Mouse (Mus musculus) kidney, postnatal 36 days (tissue): ENCODE data around the gene Fosl2.

ENCODE experiments used
- DNase-seq, 2 experiments: peaks; one replicate each; pipeline ENCODE4 v3.0.0; 2021 to 2022; ENCODE audit warnings: mixed read lengths in 2 of 2

The Fosl2 gene

DNA sequence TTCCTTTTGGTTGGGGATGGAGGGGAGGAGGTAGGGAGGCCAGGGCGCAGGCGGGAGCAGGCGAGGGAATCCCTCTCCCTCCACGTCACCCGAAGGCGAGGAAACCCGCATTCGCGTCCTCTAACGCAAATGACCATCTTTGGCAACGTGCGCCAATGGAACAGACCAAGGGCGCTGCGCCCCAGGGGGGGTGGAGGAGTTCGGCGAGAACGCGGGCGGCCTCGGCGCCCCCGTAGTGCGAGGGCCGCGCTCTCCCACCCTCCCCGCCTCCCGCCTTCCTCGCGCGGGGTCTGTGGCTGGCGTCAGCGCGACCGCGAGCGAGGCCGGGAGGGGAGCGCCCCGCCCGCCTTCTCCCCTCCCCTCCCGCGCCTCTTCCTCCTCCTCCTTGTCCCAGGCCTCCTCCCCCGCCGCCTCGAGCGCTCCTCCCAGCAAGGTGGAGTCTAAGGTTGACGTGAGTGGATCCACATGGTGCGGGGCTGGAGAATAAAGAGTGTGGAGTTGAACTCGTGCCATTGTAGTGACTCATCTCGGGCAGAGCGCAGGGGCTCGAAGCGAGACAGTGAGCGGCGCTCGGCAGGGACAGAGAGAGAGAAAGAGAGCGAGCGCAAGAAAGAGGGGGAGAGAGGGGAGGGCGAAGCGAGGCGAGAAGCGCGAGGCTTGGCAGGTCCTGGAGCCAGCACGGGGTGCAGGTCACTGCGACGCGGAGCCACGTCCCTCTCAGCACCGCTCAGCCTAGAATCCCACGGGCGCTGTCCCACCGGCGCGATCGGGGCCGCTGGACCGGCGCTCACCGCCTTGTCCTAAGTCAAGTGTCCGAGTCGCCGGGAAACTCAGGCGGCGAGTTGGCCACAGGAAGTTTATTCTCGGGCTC is at the start of gene Fosl2:
Gene Fosl2 (plus strand): TSS at position 466 of the 871 bp plus-strand sequence.
- peak; percentile 95 to 97 for DNase-seq

GRCm38 (mm10) chr5:32085971-32086370 is 49.6 kb upstream of the Fosl2 start:
- no peak for DNase-seq

GRCm38 (mm10) chr5:32086526-32087090 is 49.0 kb upstream of the Fosl2 start:
- peak; percentile 65 to 70 for DNase-seq

- DNase-seq = no peak
These were observed 46.1 kb upstream of the Fosl2 start for GRCm38 (mm10) chr5:32089481-32089880.

GRCm38 (mm10) chr5:32092281-32092680 is 43.3 kb upstream of the Fosl2 start:
- peak; percentile 11 to 44 for DNase-seq

GRCm38 (mm10) chr5:32098691-32099090 is 36.9 kb upstream of the Fosl2 start:
- DNase-seq = no peak

- DNase-seq = peak; percentile 27 to 53
These were observed 33.1 kb upstream of the Fosl2 start for GRCm38 (mm10) chr5:32102484-32102883.

- DNase-seq = no peak
These were observed 32.6 kb upstream of the Fosl2 start for GRCm38 (mm10) chr5:32102971-32103431.

GRCm38 (mm10) chr5:32103545-32103944 is 32.1 kb upstream of the Fosl2 start:
- no peak for DNase-seq

DNA sequence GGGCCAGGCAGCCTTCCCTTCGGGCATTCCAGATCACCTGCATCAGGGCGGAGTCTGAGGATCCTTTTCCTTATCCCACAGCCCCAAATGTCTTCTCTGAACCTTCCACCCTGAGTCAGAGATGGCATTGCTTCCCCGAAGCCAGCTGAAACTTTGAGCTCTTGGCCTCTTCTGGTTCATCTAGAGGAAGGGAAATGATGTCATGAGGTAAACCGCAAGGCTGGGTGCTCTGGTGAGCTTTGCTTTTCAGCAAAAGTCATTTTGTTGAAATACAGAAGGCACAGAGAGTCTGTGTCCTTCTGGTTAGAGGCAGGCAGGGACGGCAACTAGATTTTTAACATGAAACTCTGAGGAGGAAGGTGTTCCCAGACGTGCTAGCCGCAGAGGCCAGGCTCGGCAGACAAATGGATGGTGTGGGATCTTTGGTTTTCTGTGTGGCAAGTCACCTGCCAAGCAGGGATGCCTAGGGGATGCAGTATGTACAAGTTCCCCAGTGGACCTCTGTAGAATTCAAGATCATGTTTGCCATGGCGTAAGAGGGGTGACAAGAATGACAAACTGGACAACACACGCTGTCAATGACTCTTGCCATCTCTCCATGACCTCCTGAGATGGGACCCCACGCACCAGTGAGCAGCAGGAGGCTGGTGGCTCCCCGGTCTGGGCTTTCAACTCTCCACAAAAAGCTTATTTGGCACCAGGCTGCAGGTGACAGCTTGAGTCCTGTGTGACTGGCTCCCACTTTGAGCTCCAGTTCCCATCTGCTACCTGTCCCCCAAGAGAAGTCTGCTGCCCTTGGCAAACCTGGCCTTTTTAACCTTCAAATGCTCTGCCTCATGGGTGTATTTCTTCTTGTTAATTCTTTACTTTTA is 31.2 kb upstream of the Fosl2 start:
- DNase-seq = no peak

DNA sequence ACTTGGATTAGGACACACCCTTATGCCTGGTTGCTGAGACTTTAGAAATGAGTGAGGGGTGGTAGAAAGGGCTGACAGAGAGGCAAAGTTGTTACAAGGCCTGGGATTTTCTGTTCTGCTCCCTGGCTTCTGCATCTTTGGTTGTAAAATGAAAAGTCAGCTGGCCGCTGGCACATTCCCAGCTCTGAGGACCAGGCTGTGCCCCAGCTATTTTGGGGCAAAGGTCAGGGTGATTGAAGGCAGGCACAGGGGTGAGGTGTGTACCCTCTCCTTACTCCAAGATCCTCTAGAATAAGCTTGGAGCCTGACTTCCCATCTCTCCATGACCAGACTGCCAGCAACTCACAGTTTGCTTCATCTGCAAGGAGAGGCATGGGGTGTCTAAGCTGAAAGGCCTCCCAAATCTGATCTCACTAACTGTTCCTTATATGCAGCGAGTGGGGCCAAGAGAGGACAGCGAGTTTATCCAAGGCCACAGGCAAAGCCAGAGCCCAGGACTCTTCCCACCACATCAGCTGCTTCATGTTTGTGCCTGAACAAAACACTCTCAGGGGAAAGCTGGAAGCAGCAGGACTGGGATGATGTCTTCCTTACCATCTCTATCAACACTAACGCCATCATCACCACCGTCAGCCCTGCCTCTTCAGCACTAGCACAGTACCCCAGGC is 29.0 kb upstream of the Fosl2 start:
- DNase-seq = no peak

DNA sequence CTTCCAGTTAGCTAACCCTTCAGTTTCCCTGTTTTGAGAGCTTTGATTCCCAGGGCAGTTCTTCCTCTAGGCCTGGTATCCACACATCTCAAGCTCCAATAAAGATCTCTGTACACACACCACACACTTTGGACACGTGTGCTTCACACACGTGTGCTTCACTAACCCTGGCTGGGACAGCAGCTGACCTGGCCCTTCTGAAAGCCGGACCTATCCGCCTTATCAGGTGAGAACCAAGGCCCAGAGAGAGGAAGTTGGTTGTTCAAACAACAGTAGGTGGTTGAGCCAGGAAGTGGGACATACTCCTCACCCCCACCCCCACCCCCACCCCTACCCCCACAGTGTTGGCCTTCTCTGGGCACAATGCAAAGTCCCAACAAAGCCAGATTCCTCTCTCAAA is 24.9 kb upstream of the Fosl2 start:
- no peak for DNase-seq

GRCm38 (mm10) chr5:32112206-32112916 is 23.2 kb upstream of the Fosl2 start:
- DNase-seq = no peak

GRCm38 (mm10) chr5:32120901-32121376 is 14.7 kb upstream of the Fosl2 start:
- peak in 1 of 2 experiments; percentile 24 for DNase-seq

DNA sequence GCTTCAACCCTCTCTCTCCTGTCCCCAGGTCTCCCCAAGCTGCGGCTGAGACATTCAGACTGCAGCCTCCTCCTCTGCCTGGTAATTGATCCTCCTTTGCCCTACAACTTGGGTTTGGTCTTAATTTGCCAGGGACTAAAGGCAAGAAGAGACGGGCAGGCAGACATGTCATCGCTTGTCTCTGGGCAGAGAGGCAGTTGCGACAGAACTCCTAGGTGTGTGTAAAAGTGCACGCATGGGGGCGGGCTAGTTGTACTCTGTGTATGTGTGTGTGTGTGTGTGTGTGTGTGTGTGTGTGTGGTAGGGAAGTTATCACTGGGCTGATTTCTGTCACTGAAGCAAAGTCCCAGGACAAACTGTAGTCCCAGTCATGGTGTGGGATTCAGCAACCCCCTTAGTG is 13.7 kb upstream of the Fosl2 start:
- DNase-seq = no peak

- DNase-seq = no peak
These were observed 13.2 kb upstream of the Fosl2 start for GRCm38 (mm10) chr5:32122363-32122762.

- DNase-seq = no peak
These were observed 10.6 kb upstream of the Fosl2 start for GRCm38 (mm10) chr5:32124957-32125356.

GRCm38 (mm10) chr5:32127226-32127625 is 8.4 kb upstream of the Fosl2 start:
- no peak for DNase-seq

- DNase-seq = no peak
These were observed 7.7 kb upstream of the Fosl2 start for GRCm38 (mm10) chr5:32127927-32128326.

DNA sequence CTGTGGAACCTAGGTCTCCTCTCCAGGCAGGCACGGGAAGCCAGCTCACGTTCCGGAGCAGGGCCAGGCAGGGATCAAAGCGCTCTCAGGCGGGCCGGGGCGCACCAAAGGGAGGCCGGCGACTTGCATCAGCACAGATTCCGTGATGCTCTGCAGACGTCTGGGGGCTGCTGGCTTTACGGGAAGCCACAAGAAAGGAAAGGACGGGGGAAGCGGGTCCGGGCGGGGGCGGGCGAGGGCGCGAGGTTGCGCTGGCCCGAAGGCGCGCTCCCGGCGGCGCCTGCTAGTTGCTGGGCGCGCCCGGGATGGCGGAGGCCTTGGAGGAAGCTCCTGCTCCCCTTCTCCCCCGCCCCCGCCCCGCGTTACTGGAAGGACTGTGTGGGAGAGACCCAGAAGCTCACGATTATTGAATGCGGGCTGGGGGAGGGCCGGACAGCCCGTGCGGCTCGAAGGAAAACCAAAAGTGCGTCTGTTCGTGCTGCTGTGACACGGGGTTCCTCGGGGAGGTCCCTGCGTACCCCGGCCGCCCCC is 2.6 kb upstream of the Fosl2 start:
- peak; percentile 39 to 66 for DNase-seq

- DNase-seq = peak; percentile 76 to 78
These were observed 2.0 kb upstream of the Fosl2 start for GRCm38 (mm10) chr5:32133549-32134004.
